Mouse (Mus musculus) thymus, adult 2 months (tissue): ENCODE data around the gene Arpc3.

Source experiments
- CTCF ChIP-seq: fragments of 200-500 bp; IDR thresholded peaks from 2 replicates; pipeline ENCODE4 v1.5.1; 2012; ENCODE audit warnings: mild to moderate bottlenecking, control low read depth, low read length, moderate library complexity, borderline replicate concordance; ENCODE audit not compliant: control insufficient read depth, poor library complexity, insufficient read depth; ENCODE audit errors: extremely low read depth
- POLR2A ChIP-seq: fragments of 200-500 bp; IDR thresholded peaks from 2 replicates; pipeline ENCODE4 v1.6.1; 2012; ENCODE audit warnings: mild to moderate bottlenecking, low read length, control low read depth, moderate library complexity; ENCODE audit not compliant: control insufficient read depth, poor library complexity, insufficient read depth; ENCODE audit errors: extremely low read depth

GRCm38 (mm10) chr5:122445051-122445610, 53.5 kb downstream of the Arpc3 start:
- TF ChIP-seq POLR2A (no peak), CTCF (no peak)
